Mouse (Mus musculus): Measurements from ENCODE around the gene Diras1.

DNA sequence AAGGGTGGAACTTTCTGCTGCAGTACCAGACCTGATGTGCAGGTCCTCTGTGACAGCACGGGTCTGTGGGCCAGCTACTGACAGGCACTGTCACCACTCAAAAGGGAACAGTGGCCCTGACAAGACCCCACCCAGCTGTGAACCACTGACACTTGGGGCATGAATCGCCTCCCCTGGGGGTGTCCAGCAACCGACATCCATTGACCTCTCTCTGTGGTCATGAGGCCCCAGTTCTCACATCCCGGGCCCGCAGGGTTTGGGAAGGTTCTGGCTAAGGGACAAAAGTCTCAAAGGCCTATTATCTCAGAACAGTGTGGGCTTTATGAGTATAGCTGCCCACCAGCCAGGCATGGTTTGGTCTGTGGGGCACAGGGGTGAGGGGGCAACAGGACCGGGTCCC lies 29.7 kb upstream of the Diras1 start:
- no peak for TF ChIP-seq CTCF (IDR thresholded peaks at IDR 0.05; ENCODE audit: low read depth)
- TF ChIP-seq EP300 (optimal IDR thresholded peaks at IDR 0.05): no peak
